Mouse (Mus musculus): ENCODE results near the gene Adra1b. TPM values are rescaled to one million over a fixed set of nuclear protein-coding genes. Genes with fewer than 3 reads are reported as not detected.

Adra1b gene
- polyA plus RNA-seq, 1 experiment from 2014 or later: 0.41 TPM

DNA sequence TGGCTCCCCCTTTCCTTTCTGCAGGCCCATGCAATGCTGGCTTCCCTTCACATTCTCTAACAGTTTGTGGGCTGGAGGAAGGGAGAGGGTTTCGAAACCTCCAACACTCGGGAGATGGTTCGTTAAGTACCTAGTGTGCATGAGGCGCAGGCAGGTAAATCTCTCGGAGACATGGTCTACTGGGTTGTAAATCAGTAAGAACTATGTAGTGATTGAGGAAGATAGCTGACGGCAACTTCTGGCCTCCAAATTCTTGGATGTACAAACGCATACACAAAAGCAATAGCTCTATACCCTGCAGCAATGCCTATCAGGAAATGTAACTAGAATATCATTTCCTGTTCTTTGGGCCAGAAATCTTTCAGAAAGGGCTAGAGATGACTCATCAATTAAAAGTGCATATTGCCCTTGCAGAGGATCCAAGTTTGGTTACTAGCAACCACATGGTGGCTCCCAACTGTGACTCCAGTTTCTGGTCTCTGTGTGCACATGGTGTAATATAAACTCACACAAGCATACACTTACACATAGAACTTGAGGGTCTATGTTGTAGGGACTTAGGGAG is 172.2 kb downstream of the Adra1b start:
- no peaks in the 10 kb centered on the region for H3K27me3 ChIP-seq (ENCODE audit: low read depth, poor library complexity, severe bottlenecking)
- H3K4me1 ChIP-seq: no peaks in the 10 kb centered on the region
- no peaks in the 10 kb centered on the region for H3K9me3 ChIP-seq (replicated peaks)
- peaks cover 58% of the 10 kb centered on the region for H3K36me3 ChIP-seq
- no peak overlapping the region for H3K4me3 ChIP-seq
- no peak overlapping the region for H3K27ac ChIP-seq (replicated peaks)
- WGBS: 93% methylated on average over 7 of the region's 7 CpGs
- DNase-seq (ENCODE audit: low spot score): no peak

- peaks cover 56% of the 10 kb centered on the region for H3K36me3 ChIP-seq
- no peak overlapping the region for H3K4me3 ChIP-seq
- WGBS: 83% methylated on average over 7 of the region's 7 CpGs
- no peaks in the 10 kb centered on the region for H3K27me3 ChIP-seq (ENCODE audit: low read depth, poor library complexity, severe bottlenecking)
- H3K27ac ChIP-seq (replicated peaks): no peak overlapping the region
- H3K4me1 ChIP-seq: no peaks in the 10 kb centered on the region
- DNase-seq (ENCODE audit: low spot score): no peak
- H3K9me3 ChIP-seq (replicated peaks): no peaks in the 10 kb centered on the region
Observed at GRCm38 (mm10) chr11:43727796-43728195, 173.2 kb downstream of the Adra1b start.

Other genes starting within 250 kb of the Adra1b start
- 28.9 and 31.0 TPM in 2 replicates for gene Pwwp2a, start 219.2 kb downstream of the Adra1b start, polyA plus RNA-seq (2016; fragmentation: Nextera tagmentation; extraction: Ambion mirVana)
- gene Ttc1, start 153.2 kb downstream of the Adra1b start, polyA plus RNA-seq (2016; fragmentation: Nextera tagmentation; extraction: Ambion mirVana): 83.0 and 85.7 TPM in 2 replicates